Mouse (Mus musculus) liver (tissue): ENCODE measurements at regions not wholly inside any gene's neighbourhood (a gene's known extent, or its start where the extent isn't known, plus 50 kb on each side); places are given as distances from the start of the nearest gene placed in this dataset.
"Not testable (repeated sequence)": the region's sequence is repeated elsewhere in the genome, so short reads cannot be mapped to it uniquely, and the experiment has no call there.

Source experiments
- DNase-seq: peaks from one replicate; pipeline ENCODE4 v3.0.0-alpha.2; 2020; ENCODE audit warnings: mixed read lengths

GRCm38 (mm10) chr2:179146274-179146673, 296.0 kb upstream of the Cdh4 start:
- DNase-seq = no peak

- no peak for DNase-seq
Observed at GRCm38 (mm10) chr2:179148194-179148593, 294.0 kb upstream of the Cdh4 start.

- DNase-seq = no peak
Observed at GRCm38 (mm10) chr2:179148667-179149066, 293.6 kb upstream of the Cdh4 start.

GRCm38 (mm10) chr2:179158881-179159280, 283.4 kb upstream of the Cdh4 start:
- DNase-seq = no peak

- DNase-seq = no peak
Observed at GRCm38 (mm10) chr2:179163116-179163515, 279.1 kb upstream of the Cdh4 start.

- DNase-seq = no peak
Observed at GRCm38 (mm10) chr2:179170157-179170556, 272.1 kb upstream of the Cdh4 start.

- no peak for DNase-seq
Observed at GRCm38 (mm10) chr2:179170608-179171007, 271.6 kb upstream of the Cdh4 start.

- DNase-seq = not testable (repeated sequence)
Observed at GRCm38 (mm10) chr2:179176835-179177530, 265.2 kb upstream of the Cdh4 start.

GRCm38 (mm10) chr2:179181366-179181765, 260.9 kb upstream of the Cdh4 start:
- DNase-seq = no peak

GRCm38 (mm10) chr2:179182123-179182522, 260.1 kb upstream of the Cdh4 start:
- no peak for DNase-seq

- DNase-seq = no peak
Observed at GRCm38 (mm10) chr2:179192906-179193496, 249.2 kb upstream of the Cdh4 start.

GRCm38 (mm10) chr2:179193507-179194160, 248.6 kb upstream of the Cdh4 start:
- DNase-seq = peak; percentile 73

- DNase-seq = no peak
Observed at GRCm38 (mm10) chr2:179197471-179197870, 244.8 kb upstream of the Cdh4 start.

GRCm38 (mm10) chr2:179200495-179200894, 241.7 kb upstream of the Cdh4 start:
- DNase-seq = peak; percentile 59

- DNase-seq = no peak
Observed at GRCm38 (mm10) chr2:179210164-179210805, 231.9 kb upstream of the Cdh4 start.

- DNase-seq = no peak
Observed at GRCm38 (mm10) chr2:179216773-179217172, 225.5 kb upstream of the Cdh4 start.

- no peak for DNase-seq
Observed at GRCm38 (mm10) chr2:179228096-179228495, 214.1 kb upstream of the Cdh4 start.

- no peak for DNase-seq
Observed at GRCm38 (mm10) chr2:179231708-179232354, 210.4 kb upstream of the Cdh4 start.

GRCm38 (mm10) chr2:179238166-179238565, 204.1 kb upstream of the Cdh4 start:
- DNase-seq = no peak

GRCm38 (mm10) chr2:179260892-179261291, 181.3 kb upstream of the Cdh4 start:
- DNase-seq = no peak

GRCm38 (mm10) chr2:179263888-179264287, 178.3 kb upstream of the Cdh4 start:
- DNase-seq = no peak

GRCm38 (mm10) chr2:179265436-179265835, 176.8 kb upstream of the Cdh4 start:
- DNase-seq = no peak
